Mouse (Mus musculus) frontal cortex, adult (tissue): ENCODE measurements at regions not wholly inside any gene's neighbourhood (a gene's known extent, or its start where the extent isn't known, plus 50 kb on each side); places are given as distances from the start of the nearest gene placed in this dataset.

Experiments
- ATAC-seq: cut with Nextera tagmentation; 2 replicates; pipeline ENCODE4 v1.9.2; 2017; ENCODE audit warnings: mild to moderate bottlenecking, moderate library complexity, mixed read lengths; ENCODE audit not compliant: low TSS enrichment

DNA sequence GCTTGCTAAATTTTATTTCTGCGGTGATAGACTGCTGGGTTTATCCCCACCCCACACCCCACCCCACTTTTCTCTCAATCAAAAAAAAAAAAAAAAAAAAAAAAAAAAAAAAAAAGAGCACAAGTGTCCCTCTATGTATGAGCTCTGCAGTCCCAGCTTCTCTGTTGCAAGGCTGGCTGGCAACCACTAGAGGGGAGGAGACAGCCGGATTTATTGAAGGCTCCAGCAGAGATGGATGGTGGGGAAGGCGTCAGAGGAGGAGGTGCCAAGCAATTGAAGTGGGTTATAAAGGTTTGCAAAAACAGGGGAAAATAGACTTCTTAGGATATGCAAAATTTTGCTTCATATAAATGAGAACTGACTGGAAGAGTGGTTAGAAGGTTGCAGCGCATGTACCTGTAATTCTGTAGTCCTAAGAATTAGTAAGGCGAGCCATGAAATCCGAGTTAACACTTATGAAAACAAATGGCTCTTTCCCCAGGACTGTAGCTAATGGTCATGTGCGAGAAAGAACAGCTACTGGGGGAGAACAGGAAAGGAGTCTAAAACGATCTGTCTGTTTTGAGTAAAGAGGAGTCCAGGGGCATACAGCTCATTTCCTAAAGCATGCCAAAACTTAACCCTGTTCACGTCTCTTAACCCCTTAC lies 885.1 kb upstream of the Pou3f3 start:
- ATAC-seq: peak; percentile 99

DNA sequence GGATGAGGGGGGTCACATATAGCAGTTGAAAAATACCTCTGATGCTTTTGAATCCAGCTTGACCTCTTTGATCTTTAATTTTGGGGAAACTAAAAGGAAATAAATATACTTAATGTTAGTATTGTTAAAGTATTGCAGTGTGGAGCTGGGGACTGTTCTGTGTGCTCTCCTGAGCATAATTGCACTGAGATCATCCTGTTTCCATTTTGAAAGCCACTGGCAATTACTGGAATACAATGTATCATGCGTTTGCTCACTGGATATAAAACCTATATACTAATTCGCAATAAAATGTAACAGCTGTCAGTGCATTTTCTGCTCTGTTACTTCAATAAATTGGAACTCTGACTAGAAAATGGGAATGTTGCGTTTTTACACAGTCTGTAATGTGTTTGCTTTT lies 884.4 kb upstream of the Pou3f3 start:
- no peak for ATAC-seq

DNA sequence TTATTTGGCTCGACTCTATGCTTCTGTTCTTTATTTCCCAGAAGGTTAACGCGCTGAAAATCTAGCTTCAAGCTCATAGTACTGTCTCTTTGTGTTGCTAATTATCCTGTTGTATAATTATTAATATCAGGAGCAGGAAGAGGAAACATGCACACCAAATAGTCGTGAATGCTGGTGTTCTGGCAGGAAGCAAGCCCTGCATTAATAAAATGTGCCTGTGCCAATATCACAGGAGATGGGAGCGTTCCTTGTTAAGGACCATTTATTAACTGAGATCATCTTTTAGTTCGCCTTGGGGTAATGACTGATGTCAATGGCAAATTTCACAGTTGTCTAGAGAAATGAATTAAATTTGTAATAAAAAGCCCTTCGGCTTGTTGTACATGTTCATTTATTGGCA lies 883.5 kb upstream of the Pou3f3 start:
- ATAC-seq: no peak

DNA sequence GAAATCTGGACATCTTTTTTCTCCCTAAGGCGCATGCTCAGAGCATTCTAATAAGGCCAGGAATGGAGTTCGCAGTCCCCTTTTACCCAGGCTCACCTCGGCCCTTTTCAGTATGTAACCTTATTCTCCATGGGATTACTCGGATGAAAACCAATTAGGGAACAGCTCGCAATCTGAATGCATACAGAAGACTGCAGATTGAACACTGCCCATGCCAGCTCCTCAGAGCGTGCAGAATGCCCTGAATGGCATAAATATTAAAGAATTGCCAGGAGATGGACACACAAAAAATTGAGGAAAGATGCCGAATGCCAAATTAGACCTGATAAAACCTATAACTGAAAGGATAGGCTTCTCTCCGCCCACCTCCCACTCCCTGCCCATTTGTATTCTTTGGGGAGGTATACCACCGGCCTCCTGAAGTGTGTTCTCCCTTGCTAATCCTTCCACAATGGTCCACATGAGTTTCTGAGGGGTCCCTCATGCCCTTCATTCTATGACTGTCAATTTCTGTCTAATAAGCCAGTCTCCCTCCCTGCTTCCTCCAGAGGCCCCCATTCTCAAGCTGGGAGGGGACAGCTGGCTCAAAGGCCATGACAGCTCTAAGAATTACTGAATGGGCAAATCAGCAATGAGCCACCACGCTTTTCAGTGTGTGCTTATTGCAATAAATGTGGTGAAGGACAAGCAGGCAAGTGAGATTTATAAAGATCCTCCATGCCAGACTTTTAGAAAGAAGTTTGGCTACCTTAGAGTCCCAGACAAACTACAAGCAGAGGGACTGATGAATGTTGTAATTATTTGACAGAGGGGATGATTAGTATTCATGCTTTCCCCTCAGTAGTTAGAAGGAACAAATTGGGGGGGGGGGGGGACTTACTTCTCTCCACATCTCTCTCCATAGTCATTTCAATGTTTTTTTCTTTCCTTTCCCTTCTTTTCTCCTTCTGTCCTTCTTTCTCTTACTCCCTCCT lies 881.2 kb upstream of the Pou3f3 start:
- no peak for ATAC-seq

DNA sequence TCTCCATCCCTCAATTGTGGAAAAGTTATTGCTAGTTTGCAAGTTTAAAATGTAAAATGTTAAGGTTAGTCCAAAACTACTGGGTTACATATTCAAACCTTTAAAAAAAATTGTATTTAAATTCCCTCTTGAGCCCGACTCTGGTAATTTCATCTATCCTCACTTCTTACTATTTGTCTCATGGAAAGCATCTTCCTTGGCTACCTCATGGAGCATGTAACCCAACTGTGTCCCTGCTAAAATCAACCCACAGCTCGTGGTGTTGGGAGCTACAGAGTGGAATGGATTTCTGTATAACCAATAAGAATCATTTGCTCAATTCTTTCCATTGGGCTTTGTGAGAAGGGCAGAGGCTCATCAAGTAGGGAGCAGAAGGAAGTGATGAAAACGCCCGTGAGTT lies 880.5 kb upstream of the Pou3f3 start:
- no peak for ATAC-seq

DNA sequence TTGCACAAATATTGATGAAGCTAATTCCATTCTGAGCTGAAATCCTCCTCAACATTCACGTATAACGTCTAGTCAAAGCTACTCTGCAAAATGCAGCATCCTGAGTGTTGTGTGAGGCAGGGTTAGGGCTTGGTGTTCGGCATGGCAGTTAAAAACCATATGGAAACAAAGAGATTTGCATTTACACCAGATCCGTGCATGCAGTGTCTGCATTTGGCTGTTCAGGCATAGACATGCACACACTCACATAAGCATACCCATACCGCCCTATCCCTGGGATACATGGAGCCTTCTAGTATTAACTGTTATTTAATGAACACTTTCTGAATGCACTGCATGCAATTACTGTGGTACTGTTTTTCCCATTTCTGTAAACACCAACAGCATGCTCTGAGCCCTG lies 872.8 kb upstream of the Pou3f3 start:
- no peak for ATAC-seq

DNA sequence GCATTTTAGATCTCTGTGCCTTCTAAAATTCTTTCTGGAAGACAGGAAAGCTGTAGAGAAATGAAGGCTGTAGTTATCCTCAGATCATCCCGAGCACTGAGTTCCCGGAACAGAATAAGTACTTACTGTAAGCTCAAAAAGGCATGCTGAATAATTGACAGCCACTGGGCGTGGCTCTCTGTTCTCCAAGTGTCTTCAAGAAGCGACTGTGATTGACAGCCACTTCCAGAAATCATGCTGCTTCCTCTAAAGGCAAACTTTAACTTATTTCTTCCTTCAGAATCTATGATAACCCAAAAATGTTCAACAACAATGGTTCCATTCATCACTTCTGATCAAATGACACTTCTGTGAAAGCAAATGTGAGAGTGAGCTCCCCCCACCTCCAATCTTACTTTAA lies 870.3 kb upstream of the Pou3f3 start:
- no peak for ATAC-seq

DNA sequence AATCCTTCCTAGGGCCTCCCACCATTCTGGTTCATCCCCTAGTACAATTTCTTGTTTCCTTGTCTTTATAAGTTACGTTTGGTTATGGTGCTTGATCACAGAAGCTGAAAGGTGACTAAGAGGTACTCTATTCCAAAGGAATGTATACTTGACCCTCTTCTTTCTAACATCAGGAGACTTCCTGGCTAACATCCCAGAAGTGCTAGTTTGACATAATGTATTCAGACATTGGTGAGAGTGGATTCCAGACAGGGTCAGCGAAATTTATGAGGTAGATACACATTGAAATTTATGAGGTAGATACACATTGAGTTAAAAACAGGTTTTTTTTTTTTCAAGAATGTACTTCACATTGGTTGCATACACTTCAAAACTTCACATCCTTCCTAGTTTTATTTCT lies 863.9 kb upstream of the Pou3f3 start:
- ATAC-seq: no peak
